Mouse (Mus musculus) cortical plate, adult 2 months (tissue): ENCODE results near the gene Nrxn3.

Source experiments
- CTCF ChIP-seq: fragments of 200-500 bp; IDR thresholded peaks from 2 replicates; pipeline ENCODE4 v1.5.1; 2011; ENCODE audit warnings: mild to moderate bottlenecking, control low read depth, low read length; ENCODE audit not compliant: insufficient read depth; ENCODE audit errors: extremely low read depth
- POLR2A ChIP-seq: fragments of 200-500 bp; IDR thresholded peaks from 2 replicates; pipeline ENCODE4 v1.6.1; 2011; ENCODE audit warnings: mild to moderate bottlenecking, low read length, control low read depth; ENCODE audit not compliant: insufficient read depth; ENCODE audit errors: extremely low read depth

GRCm38 (mm10) chr12:88816865-88817264 is 94.2 kb downstream of the Nrxn3 start:
- TF ChIP-seq CTCF: no peak
- TF ChIP-seq POLR2A: no peak
